Mouse (Mus musculus): ENCODE results near the gene Dpysl4. TPM values are rescaled to one million over a fixed set of nuclear protein-coding genes. Genes with fewer than 3 reads are reported as not detected.
A peak's percentile ranks its signal among the peaks of the same experiment; 100 is the strongest.

Dpysl4 gene
- total RNA-seq, 4 experiments from 2014 or later = 1.1 to 3.2 (median 2.5) TPM

DNA sequence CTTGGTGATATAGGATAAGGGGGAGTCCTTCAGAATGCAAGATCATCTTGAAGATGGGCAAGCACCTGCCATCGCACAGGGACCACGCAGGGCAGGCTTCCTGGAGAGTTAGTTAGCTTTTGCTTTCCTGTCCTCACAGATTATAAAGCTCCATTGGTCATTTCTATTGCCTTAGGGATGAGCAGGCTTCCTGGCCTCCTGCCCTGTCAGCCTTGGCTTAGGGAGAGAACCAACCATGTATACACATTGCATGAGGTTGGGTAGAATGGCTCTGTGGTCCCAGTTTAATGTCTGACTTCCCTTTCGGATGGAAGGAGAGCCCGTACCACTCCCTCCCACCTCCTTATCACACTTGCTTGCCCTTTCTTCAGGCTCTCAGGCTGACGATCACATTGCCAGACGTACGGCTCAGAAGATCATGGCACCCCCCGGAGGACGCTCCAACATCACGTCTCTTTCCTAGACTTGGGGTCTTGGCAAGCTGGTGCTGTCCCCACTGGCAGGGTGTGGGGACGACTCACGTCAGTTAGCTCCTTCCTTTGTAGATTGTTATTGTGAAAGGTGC lies 14.8 kb downstream of the Dpysl4 start:
- DNase-seq = no peak

DNA sequence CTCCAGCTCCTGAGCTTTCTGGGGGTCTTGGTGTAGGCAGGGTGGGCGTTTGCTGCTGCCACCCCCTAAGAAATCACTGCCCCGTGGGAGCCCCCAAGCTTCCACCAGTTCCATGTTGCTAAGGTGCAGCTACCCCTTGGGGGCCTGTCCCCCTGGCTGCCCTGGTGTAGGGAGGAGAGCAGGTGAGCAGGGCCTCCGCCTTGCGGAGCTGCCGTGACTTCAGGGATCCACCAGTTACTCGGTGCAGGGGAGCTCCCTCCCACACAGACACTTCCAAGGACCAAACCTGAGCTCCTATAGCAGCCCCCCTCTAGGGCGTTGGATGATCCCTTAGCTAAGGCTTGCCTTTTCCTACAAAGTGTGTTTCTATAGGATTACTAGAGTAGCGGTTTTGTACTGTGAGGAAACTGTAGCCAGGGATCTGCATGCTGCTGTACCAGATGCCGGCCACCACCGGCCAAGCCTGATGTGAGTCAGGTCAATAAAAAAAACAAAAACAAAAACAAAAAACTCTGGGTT lies 15.5 kb downstream of the Dpysl4 start:
- DNase-seq = no peak

DNA sequence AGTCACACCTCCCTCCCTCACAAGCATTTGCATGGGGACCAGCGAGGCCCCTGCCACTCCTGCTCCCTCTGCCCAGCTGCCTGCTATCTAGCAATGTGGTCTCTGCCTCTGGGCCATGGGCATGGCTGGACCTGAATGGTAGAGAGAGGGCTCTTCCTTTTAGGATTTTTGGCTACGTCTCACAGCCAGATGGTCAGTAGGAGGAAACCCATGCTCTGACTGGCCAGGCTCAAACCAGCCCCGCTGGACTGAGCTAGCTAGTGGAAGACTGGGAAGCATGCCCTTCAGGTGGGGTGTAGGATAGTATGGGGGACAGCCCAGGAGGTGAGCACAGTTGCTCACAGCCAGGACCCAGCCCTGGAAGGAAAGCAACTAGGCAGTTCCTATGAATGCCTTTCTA lies 16.0 kb downstream of the Dpysl4 start:
- DNase-seq = no peak

DNA sequence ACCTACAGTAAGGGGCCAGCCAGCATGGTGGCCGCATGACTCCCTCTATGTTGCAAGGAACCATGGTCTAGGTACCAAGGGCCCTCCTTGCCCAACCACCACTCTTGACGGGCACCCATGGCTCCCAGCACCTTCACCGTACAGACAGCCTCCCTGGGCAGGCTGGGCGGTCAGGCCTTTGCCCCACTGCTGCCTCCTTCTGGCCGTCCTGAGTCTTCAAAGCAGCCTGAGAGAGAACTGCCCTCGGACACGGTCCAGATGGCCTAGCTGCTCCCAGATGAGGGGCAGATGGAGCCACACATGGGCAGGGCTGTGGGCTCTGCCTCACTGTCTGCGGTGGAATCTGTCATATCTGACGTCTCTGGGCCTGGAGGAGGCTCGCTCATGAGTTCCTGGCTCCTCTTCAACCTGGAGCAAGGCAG lies 18.2 kb downstream of the Dpysl4 start:
- DNase-seq = no peak

DNA sequence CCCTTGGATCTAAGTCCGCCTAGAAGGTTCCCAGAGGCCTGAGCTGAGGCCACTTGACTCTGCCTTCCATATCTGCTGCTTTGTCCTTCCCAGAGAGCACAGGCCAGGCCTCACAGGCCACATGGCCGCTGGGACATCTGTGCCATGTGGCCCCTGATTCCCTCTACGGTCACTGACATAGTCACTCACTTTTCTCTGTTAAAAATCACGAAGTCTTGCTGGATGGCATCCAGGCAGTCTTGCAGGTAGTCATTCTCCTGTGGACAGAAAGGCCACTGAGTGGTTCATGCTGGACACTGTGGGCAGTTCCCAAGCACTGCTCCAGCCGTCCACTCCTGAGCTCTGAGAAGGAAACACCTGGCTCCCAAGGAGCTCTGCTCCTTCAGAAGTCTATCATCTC lies 19.3 kb downstream of the Dpysl4 start:
- no peak for DNase-seq

DNA sequence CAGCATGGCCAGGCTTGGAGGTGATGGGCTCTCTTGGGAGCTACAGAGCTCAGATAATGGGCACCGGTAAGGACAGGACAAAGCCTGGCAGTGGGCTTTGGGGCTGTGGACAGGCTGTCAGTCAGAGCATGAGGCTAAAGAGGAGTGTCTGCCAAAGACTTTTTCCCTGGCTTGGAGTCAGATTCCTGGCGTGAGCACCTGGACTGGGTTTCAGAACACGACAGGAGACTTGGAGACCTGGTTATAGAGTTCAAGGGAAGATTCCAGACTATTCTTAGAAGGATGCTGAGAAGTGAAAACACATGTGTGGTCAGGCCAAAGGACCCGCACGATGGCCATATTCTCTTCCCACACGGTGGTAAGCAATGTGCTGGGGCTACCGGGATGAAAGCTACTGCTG lies 19.9 kb downstream of the Dpysl4 start:
- DNase-seq = no peak

DNA sequence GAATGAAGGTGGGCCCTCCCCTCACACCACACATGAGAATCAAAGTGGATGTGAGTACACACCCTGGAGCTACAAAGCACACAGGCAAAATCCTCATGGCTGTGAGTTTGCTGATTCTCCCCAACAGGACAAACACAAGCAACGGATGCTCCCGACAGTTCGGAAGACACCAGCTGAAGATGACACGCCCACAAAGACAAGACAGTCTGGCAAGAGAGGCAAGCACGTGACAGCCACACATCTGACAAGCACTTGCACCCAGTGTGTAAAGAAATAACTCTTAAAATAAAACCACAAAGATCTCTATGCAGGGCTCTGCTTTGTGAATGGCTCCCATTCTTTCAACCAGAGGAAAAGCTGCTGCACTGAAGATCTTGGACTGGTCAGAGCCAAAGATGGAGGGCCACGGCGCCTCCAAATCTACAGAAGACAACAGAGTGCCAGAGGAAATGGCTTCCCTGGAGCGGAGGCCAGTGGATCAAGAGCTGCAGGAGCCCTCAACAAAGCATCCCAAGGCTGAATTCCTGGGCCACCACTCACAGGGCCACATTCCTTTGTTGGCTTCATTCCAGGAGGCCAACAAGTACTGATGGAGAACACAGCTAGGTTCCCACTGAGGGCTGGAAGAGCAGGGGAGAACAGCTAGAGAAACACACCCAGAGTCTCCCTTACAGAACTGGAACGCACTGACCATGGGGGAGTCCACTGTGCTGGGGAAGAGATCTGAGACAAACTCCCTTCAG lies 22.3 kb downstream of the Dpysl4 start:
- peak; percentile 51 for DNase-seq

DNA sequence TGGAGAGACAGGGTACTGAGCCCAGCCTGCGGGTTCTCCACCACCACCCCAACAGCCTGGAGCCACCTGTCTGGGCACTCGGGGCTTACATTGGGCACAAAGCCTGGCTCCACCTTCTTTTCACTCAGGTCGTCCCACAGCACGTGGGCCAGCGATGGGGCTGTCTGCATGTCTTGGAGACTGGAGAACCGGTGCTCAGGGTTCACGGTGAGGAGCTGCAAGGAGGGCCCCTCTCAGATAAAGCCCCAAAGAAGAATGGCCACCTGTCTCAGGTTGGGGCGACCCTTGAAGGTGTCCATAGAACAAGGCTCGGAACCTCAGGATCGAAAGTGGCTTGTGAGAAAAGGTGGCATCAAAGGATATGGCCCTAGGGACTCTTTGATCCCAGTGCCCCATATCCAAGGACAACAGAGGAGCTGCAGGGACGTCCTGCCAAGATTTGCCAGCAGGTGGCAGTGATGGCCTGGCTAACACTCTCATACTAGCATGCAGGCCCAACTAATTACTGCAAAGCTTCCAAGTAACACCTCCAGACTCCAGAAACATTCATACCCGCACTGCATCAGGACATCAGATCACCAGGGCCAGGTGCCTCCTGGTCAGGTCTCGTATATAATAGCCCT lies 33.5 kb downstream of the Dpysl4 start:
- peak; percentile 72 for DNase-seq

DNA sequence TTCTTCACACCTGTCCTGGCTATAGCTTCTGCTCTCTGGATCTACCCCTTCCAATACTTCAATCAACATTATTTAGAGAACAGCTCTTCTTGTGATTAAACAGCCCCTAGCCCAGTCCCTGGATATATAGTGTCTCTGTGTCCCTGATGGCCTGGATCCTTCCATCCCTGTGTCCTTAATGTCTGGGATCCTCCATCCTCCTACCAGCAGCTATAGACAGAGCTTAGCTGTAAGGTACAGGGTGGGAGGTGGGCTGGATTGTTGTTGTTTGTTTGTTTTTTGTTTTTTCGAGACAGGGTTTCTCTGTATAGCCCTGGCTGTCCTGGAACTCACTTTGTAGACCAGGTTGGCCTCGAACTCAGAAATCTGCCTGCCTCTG lies 34.0 kb downstream of the Dpysl4 start:
- DNase-seq = no peak

DNA sequence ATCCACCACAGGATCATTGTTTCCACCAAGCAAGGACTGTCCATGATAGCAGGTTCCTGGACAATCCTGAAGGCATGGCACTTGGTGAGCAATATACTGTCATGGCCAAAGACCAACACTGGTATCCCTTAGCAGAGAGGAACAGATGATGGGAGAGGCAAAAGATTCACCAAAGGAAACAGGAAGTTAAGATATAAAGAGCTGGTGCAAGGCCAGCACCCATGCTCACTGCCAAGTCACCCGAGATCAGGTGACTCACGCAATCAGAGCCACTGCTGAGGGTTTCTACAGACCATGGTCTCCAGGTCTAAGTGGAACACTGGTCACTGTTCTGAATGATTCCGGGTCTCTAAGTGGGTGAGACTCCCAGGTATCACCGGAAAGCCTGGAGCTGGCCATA lies 40.1 kb downstream of the Dpysl4 start:
- no peak for DNase-seq

DNA sequence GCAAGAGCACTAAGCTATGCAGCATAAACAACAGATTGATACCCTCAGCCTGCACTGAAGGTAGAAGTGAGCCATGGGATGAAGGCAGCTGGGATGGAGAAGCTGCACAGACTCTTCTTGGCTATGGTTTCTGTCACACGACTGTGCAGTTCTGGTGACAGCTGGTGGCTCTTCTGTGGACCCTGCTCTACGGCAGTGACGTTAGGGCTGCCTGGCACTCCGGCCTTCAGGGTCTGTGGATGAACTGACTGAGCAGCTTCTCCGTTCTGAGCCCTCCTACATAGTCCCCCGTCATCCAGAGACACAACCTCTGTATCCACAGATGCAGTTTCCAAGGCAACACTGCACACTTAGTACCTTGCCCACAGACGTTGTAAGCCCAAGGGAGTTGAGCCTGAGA lies 40.7 kb downstream of the Dpysl4 start:
- no peak for DNase-seq

DNA sequence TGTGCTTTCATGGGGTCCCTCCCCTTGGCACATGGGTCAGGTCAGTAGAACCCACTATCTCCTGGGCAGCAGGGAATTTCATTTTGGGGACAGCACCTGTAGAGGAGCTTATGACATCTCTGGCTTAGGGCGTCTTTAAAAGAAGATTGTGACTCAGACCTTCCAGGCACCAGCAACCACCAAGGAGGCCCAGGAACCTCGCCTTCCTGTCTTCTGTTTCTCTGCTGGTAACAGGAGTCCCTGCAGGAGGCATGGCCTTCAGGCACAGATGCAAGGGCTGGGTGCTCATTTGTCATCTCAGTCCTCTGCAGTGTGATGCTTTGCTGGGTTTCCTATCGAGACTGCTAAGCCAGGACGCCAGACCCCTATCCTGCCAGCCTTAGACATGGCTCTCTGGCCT lies 43.2 kb downstream of the Dpysl4 start:
- DNase-seq = no peak

DNA sequence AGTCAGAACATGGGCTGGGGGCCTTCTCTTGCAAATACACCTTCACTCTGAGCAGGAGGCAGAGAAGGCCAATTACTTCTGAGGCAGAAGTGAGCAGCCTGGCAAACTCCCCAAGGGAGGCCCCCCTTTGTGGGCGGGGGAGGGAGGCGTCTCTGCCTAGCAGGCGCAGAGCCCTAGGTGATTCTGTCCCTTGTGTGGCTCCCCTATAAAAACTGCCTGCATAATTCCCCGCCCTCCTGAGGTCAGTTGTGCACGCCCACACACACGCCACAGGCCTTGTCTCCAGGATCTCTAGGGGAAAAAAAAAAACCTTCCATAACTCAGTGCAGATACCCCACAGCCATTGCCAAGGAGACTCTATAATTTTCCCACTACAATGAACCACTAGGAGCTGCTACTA lies 44.6 kb downstream of the Dpysl4 start:
- no peak for DNase-seq

DNA sequence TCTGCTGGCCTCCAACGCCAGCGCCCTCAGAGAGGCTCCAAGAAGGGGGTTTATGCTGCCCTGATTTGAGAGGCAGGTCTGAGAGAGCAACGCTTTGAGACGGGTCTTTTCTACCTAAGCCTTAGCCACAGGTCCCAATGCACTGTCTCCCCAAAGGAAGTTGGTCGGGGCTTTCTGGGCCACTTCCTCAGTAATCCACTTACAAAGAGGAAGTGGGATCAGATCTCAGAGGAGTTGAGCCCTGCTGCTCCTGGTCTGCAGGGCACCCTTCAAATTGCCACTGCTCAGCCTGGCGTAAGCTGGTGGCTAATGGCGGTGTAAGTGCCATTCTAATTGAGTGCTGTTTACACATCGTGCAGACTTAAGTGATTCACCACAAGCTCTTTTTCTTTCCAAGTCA lies 45.7 kb downstream of the Dpysl4 start:
- no peak for DNase-seq

DNA sequence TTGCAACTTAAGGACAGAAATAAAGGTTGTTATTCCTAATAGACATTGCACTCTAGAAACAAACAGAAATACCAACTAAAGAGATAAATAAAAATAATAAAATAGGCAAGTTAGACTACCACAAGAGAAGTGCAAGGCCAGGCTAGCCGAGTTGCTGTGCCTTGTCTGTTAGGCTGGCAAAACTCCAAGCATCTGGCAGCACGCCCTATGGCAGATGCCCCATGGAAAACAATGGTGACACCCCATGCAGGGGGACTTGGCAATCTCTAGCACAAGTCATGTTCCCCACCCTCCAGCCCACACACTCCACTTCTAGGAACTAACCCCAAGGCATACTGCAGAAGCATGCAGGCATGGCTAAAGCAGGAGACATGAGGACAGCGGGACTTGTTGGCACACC lies 47.6 kb downstream of the Dpysl4 start:
- DNase-seq = peak; percentile 41

DNA sequence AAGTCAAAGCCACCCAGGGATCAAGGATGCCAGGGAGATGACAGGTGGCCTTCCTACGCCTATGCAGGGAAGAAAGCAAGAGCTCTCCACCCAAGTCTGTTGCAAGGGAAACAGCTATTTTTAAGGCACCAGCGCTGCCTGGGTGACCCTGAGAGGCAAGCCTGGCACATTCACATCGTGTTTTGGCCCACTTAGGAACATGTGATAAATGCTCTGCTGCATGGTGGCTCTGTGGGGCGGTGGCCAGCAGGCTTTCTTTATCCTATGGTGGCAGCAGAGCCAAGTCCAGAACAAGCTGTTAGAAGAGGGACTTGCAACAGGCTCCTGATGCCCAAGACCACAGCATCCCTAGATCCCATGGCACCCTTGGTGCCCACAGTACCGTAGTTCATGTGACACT lies 49.4 kb downstream of the Dpysl4 start:
- no peak for DNase-seq

DNA sequence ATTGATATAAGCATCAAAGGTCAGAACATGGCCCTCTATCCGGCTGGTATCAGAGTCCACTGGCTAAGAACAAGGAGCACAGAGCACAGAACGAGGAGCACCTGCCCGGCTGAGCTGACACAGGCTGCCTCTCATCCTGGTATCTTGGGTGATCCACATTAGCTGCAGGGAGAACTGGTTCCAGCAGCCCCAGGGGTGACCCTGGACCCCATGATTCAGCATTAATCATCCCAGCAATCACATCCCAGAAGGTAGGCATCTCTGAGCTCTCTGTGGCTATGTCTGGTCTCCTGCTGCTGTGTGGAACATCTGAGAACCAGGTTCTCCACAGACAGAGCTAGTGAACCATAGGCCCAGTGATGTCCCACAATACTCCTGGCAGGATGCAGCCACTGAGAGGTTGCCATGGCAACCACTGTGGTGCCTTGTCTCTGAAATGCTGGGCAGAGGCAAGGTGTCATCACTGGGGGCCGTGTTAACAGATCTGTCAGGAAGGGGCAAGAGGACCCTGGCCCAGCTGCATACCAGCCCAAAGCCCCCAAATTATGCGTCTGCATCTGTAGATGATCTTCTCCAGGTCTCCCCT lies 51.2 kb downstream of the Dpysl4 start:
- no peak for DNase-seq

DNA sequence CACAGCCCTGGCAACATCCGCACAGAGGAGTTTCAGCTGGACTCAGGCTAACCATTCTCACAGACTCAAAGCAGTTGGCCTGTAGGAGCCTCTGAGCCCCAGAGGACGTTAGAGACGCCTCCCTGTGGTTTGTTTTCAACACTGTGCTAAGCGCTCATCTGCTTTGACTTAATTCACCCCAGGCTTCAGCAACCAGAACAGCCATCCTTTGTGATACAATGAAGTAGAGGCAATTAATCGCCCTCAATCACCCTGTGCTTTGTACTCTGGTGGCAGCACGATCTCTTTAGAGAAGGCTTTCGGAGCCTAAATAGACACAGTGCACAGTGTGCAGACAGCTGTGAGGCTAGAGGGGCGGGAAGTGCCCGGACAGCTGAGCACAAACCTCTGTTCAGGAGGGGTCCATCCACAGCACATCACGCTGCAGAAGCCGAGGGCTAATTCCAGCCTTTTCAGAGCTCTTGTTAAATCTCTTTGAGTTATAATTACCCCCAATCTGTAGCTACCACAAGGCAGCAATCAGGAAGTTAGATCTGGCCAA lies 54.2 kb downstream of the Dpysl4 start:
- DNase-seq = no peak

DNA sequence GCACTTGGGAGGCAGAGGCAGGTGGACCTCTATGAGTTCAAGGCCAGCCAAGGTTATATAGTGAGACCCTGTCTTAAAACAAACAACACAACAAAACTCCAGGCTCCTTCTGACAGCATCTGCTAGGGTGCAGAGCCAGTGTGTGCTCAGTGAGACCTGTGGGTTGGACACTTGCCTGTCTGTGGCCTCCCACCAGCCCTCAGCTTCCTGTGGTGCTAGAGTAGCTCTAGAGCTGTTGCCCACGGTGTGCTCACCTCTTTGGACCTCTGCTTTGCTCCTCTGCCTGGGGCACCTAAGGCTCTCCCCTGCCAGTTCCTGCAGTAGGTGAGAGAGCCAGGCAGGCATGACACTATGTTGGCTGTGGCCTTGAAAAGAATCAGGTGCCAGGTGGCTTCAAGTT lies 58.0 kb downstream of the Dpysl4 start:
- DNase-seq = no peak

DNA sequence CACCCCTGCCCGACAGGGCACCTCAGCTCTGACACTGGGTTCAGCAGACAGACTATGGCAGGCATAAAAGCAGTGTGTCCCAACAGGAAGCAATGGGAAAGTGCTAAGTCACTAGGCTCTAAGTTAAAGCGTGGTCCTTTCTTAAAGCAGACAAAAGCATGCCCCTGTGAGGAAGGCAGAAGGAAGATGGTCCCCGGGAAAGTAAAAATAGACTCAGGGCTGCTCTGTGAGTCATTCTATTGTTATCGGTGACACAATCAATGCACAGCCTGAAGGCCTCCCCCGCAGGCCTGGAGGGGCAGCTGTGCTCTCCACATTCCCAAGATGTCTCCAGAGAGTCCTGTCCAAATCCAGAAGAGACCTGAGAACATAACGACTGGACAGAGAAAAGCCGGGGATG lies 60.1 kb downstream of the Dpysl4 start:
- no peak for DNase-seq

DNA sequence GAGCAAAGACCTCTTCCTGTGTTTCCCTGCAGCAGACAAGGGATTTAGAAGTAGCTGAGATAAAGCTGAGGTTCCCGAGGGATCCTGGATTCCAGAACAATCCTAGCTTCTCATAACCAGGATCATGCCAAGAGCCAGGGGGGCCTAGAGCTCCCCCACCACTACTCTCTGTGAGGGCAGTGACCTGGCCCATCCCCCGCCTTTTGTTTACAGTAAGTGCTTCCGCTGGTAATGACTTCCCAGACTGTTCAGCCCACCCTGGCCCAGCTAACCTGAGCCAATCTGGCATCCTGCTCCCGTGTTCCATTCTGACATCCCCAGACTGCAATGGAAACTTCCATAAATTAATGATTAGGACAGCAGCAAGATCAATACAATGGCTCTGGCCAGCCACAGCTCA lies 61.6 kb downstream of the Dpysl4 start:
- DNase-seq = no peak

DNA sequence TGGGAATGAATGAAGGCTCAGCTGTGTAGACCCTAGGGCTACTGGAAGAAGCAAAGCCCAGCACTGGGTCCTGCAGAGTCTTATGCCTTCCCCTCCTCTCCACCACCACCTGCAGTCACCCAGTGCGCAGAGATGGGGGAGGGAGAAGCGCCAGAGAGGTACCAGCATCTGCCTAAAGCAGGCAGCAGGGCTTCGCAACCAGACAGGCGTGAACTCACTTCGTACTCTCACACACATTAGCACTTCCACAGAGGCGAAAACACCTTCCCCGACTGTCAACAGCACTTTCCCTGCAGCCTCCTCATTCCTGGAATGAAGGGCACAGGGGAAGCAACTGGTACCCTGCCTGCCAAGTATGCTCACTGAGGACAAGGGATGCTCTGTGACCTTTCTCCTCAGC lies 63.6 kb downstream of the Dpysl4 start:
- DNase-seq = no peak

DNA sequence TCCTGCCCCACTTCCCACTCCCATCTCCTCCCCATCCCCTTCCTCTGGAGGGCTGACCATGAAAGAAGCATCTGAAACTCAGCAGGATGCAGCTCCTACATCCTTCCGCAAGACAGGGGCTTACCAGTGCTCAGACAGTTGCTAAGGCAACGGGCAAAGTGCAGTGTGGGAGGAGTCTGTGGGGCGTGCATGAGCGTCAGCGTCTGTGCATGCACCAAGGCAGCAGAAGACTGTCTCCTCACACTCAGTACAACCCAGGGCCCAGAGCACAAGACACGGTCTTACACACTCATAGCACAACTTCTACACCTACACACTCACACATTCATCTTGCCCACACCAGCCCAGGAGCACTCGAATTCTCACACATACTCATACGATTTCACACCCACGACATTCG lies 65.3 kb downstream of the Dpysl4 start:
- no peak for DNase-seq
